Mouse (Mus musculus) heart, postnatal 0 days (tissue): Measurements from ENCODE around the gene Add3. TPM values are rescaled to one million over a fixed set of nuclear protein-coding genes. Genes with fewer than 3 reads are reported as not detected.

ENCODE experiments used
- ATAC-seq: fragments of 200-750 bp; cut with Nextera tagmentation; 2 replicates; pipeline ENCODE4 v1.8.0; 2017; ENCODE audit warnings: low read depth, moderate number of reproducible peaks, moderate library complexity; ENCODE audit not compliant: insufficient read depth
- DNase-seq: peaks from one replicate; pipeline ENCODE4 v3.0.0-alpha.2; 2016; ENCODE audit warnings: low spot score
- H3K27ac ChIP-seq: fragments of 300-500 bp; sonication (generic); 2 replicates; pipeline ENCODE4 v1.5.1; 2014; ENCODE audit warnings: low read depth, mild to moderate bottlenecking
- H3K27me3 ChIP-seq: fragments of 300-500 bp; sonication (generic); 2 replicates; pipeline ENCODE4 v1.6.1; 2014; ENCODE audit warnings: low read length, mixed read lengths; ENCODE audit not compliant: control insufficient read depth, insufficient read depth
- H3K36me3 ChIP-seq: fragments of 300-500 bp; sonication (generic); replicated peaks from 2 replicates; pipeline ENCODE4 v1.6.1; 2014; ENCODE audit warnings: low read length, mixed read lengths; ENCODE audit not compliant: control insufficient read depth, insufficient read depth
- H3K4me1 ChIP-seq: fragments of 300-500 bp; sonication (generic); 2 replicates; pipeline ENCODE4 v1.6.1; 2014; ENCODE audit warnings: antibody characterized with exemption; ENCODE audit not compliant: control insufficient read depth, insufficient read depth
- H3K4me2 ChIP-seq: fragments of 300-500 bp; sonication (generic); 2 replicates; pipeline ENCODE4 v1.6.1; 2014; ENCODE audit warnings: low read depth, mild to moderate bottlenecking, low read length, moderate library complexity
- H3K4me3 ChIP-seq: fragments of 300-500 bp; sonication (generic); 2 replicates; pipeline ENCODE4 v1.5.1; 2014; ENCODE audit warnings: low read depth, low read length
- H3K9ac ChIP-seq: fragments of 300-500 bp; sonication (generic); replicated peaks from 2 replicates; pipeline ENCODE4 v1.6.1; 2014; ENCODE audit warnings: low read depth, low read length, mixed read lengths
- H3K9me3 ChIP-seq: fragments of 300-500 bp; sonication (generic); replicated peaks from 2 replicates; pipeline ENCODE4 v1.6.1; 2016; ENCODE audit warnings: low read length; ENCODE audit not compliant: control insufficient read depth
- CTCF ChIP-seq: IDR thresholded peaks from 2 replicates; pipeline ENCODE4 v1.5.1; 2016; ENCODE audit warnings: antibody characterized with exemption, control low read depth, low read depth
- EP300 ChIP-seq: IDR thresholded peaks from 2 replicates; pipeline ENCODE4 v1.6.1; 2016; ENCODE audit warnings: antibody characterized with exemption, low read depth
- WGBS: fragments of 180-500 bp; shearing (Covaris S2); extraction: QIAGEN DNeasy Blood & Tissue Kit; methylation state at CpG from one replicate; pipeline ENCODE4 v1.1.7; 2014; 5-methylcytosine and 5-hydroxymethylcytosine counted together
- polyA plus RNA-seq: library from polyadenylated mRNA; unstranded; fragments of >200 nt; fragmentation: Nextera tagmentation; extraction: Ambion mirVana; gene quantifications from 2 replicates; pipeline ENCODE4 v1.2.1, GENCODE M21; 2015
- total RNA-seq: library from RNA; depleted of rRNA; stranded (reverse); fragments of >200 nt; gene quantifications from 2 replicates; pipeline ENCODE4 v1.2.3, GENCODE M21; 2014; ENCODE audit warnings: low replicate concordance

Add3 gene
- total and polyA plus RNA-seq, 2 experiments from 2014 or later: 62.1 to 82.9 TPM

GRCm38 (mm10) chr19:53248023-53248494, 107.8 kb downstream of the Add3 start:
- DNase-seq: peak; percentile 91
- Histone ChIP-seq H3K4me2 (no peak overlapping the region), H3K9ac (no peak overlapping the region), H3K36me3 (peaks cover 52% of the 10 kb centered on the region), H3K4me1 (0 out of 2 replicates have a peak, but pooled peaks cover 4% of the 10 kb centered on the region), H3K27ac (no peak overlapping the region), H3K27me3 (no peaks in the 10 kb centered on the region), H3K9me3 (no peaks in the 10 kb centered on the region), H3K4me3 (no peak overlapping the region)
- TF ChIP-seq CTCF (peak; percentile 91), EP300 (no peak)
- WGBS: 15% methylated on average over 11 of the region's 11 CpGs
- peak; percentile 55; the same call in 1 of the 2 replicates for ATAC-seq

- Histone ChIP-seq H3K27me3 (no peaks in the 10 kb centered on the region), H3K9ac (no peak overlapping the region), H3K4me1 (0 out of 2 replicates have a peak, but pooled peaks cover 4% of the 10 kb centered on the region), H3K27ac (no peak overlapping the region), H3K36me3 (peaks cover 25% of the 10 kb centered on the region), H3K9me3 (no peaks in the 10 kb centered on the region), H3K4me3 (no peak overlapping the region), H3K4me2 (no peak overlapping the region)
- TF ChIP-seq CTCF: no peak
- TF ChIP-seq EP300: no peak
- DNase-seq: no peak
- 74% methylated on average over 7 of the region's 7 CpGs for WGBS
- ATAC-seq: no peak
These were observed 110.8 kb downstream of the Add3 start for GRCm38 (mm10) chr19:53251015-53251414.

- H3K4me3 ChIP-seq: no peak overlapping the region
- DNase-seq: no peak
- H3K9me3 ChIP-seq: no peaks in the 10 kb centered on the region
- whole genome bisulfite sequencing: 89% methylated on average over 3 of the region's 3 CpGs
- no peak overlapping the region for H3K27ac ChIP-seq
- peaks cover 7% of the 10 kb centered on the region; the same call in 1 of the 2 replicates for H3K4me1 ChIP-seq
- peaks cover 20% of the 10 kb centered on the region for H3K36me3 ChIP-seq
- no peak overlapping the region for H3K9ac ChIP-seq
- TF ChIP-seq EP300 (no peak), CTCF (no peak)
- no peak overlapping the region for H3K4me2 ChIP-seq
- no peak for ATAC-seq
- no peaks in the 10 kb centered on the region for H3K27me3 ChIP-seq
These were observed 111.4 kb downstream of the Add3 start for GRCm38 (mm10) chr19:53251656-53252055.

- Histone ChIP-seq H3K36me3 (peaks cover 18% of the 10 kb centered on the region), H3K9me3 (no peaks in the 10 kb centered on the region), H3K4me3 (no peak overlapping the region), H3K27ac (no peak overlapping the region), H3K27me3 (no peaks in the 10 kb centered on the region), H3K4me2 (no peak overlapping the region), H3K4me1 (peaks cover 13% of the 10 kb centered on the region; the same call in 1 of the 2 replicates), H3K9ac (no peak overlapping the region)
- ATAC-seq (no peak), DNase-seq (no peak)
- TF ChIP-seq CTCF: no peak
- no peak for TF ChIP-seq EP300
- 84% methylated on average over 15 of the region's 15 CpGs for WGBS
These were observed 112.1 kb downstream of the Add3 start for GRCm38 (mm10) chr19:53252111-53253028.

GRCm38 (mm10) chr19:53256361-53256760, 116.1 kb downstream of the Add3 start:
- ATAC-seq (0 out of 2 replicates have a peak, but pooled peaks have one; percentile 1), DNase-seq (no peak)
- no peak for TF ChIP-seq EP300
- TF ChIP-seq CTCF: no peak
- Histone ChIP-seq H3K27ac (peak overlapping the region; percentile 82), H3K9me3 (no peaks in the 10 kb centered on the region), H3K27me3 (no peaks in the 10 kb centered on the region), H3K4me1 (peaks cover 23% of the 10 kb centered on the region), H3K4me2 (no peak overlapping the region), H3K36me3 (no peaks in the 10 kb centered on the region), H3K9ac (no peak overlapping the region), H3K4me3 (no peak overlapping the region)
- 76% methylated on average over 8 of the region's 8 CpGs for WGBS
